Mouse (Mus musculus) heart, embryonic 15.5 days (tissue): Measurements from ENCODE around the gene Defb43. TPM values are rescaled to one million over a fixed set of nuclear protein-coding genes. Genes with fewer than 3 reads are reported as not detected.

Source experiments
- ATAC-seq: fragments of 200-750 bp; cut with Nextera tagmentation; replicated peaks from 2 replicates; pipeline ENCODE4 v1.8.0; 2017; ENCODE audit warnings: low read depth, moderate TSS enrichment; ENCODE audit not compliant: insufficient number of reproducible peaks, insufficient read depth, low FRiP score
- H3K27ac ChIP-seq: fragments of 300-500 bp; sonication (generic); 2 replicates; pipeline ENCODE4 v1.5.1; 2015; ENCODE audit warnings: mild to moderate bottlenecking, inconsistent platforms
- H3K27me3 ChIP-seq: fragments of 300-500 bp; sonication (generic); 2 replicates; pipeline ENCODE4 v1.6.1; 2015; ENCODE audit warnings: inconsistent platforms
- H3K36me3 ChIP-seq: fragments of 300-500 bp; sonication (generic); 2 replicates; pipeline ENCODE4 v1.6.1; 2015; ENCODE audit warnings: mild to moderate bottlenecking, inconsistent platforms
- H3K4me1 ChIP-seq: fragments of 300-500 bp; sonication (generic); replicated peaks from 2 replicates; pipeline ENCODE4 v1.6.1; 2015; ENCODE audit warnings: inconsistent platforms
- H3K4me2 ChIP-seq: fragments of 300-500 bp; sonication (generic); 2 replicates; pipeline ENCODE4 v1.6.1; 2015; ENCODE audit warnings: inconsistent platforms, mild to moderate bottlenecking, moderate library complexity
- H3K4me3 ChIP-seq: fragments of 300-500 bp; sonication (generic); 2 replicates; pipeline ENCODE4 v1.5.1; 2015; ENCODE audit warnings: mild to moderate bottlenecking, inconsistent platforms
- H3K9ac ChIP-seq: fragments of 300-500 bp; sonication (generic); 2 replicates; pipeline ENCODE4 v1.6.1; 2015; ENCODE audit warnings: mild to moderate bottlenecking, inconsistent platforms
- H3K9me3 ChIP-seq: fragments of 300-500 bp; sonication (generic); replicated peaks from 2 replicates; pipeline ENCODE4 v1.6.1; 2016; ENCODE audit warnings: inconsistent platforms
- WGBS: fragments of 180-500 bp; shearing (Covaris S2); methylation state at CpG from one replicate; pipeline ENCODE4 v1.1.7; 2015; ENCODE audit warnings: mixed read lengths; 5-methylcytosine and 5-hydroxymethylcytosine counted together
- polyA plus RNA-seq: library from polyadenylated mRNA; unstranded; fragments of >200 nt; fragmentation: Nextera tagmentation; extraction: Ambion mirVana; gene quantifications from 2 replicates; pipeline ENCODE4 v1.2.1, GENCODE M21; 2015

Gene Defb43
- not detected in 2 replicates for polyA plus RNA-seq

GRCm38 (mm10) chr14:63011471-63011870 is at the start of gene Defb43:
Gene Defb43, plus strand, starts transcription at chr14:63011771.
- Histone ChIP-seq H3K36me3 (no peaks in the 10 kb centered on the region), H3K9ac (no peak within 1 kb of the TSS), H3K4me1 (no peaks in the 10 kb centered on the region), H3K27me3 (no peaks in the 10 kb centered on the region), H3K4me3 (no peak within 1 kb of the TSS), H3K4me2 (no peak within 1 kb of the TSS), H3K9me3 (no peaks in the 10 kb centered on the region), H3K27ac (no peak within 1 kb of the TSS)
- no peak for ATAC-seq
- 88% methylated on average over 5 of the region's 5 CpGs for WGBS

- Histone ChIP-seq H3K36me3 (peaks cover 6% of the 10 kb centered on the region), H3K4me1 (peaks cover 13% of the 10 kb centered on the region), H3K9me3 (no peaks in the 10 kb centered on the region; the same call in 1 of the 2 replicates), H3K4me2 (no peak overlapping the region), H3K4me3 (no peak overlapping the region), H3K9ac (no peak overlapping the region), H3K27me3 (no peaks in the 10 kb centered on the region), H3K27ac (no peak overlapping the region)
- no peak for ATAC-seq
- 78% methylated on average over 4 of the region's 4 CpGs for WGBS
Measured at GRCm38 (mm10) chr14:62963632-62964031, 47.9 kb upstream of the Defb43 start.

GRCm38 (mm10) chr14:62965342-62965741 is 46.2 kb upstream of the Defb43 start:
- 0 out of 2 replicates have a peak overlapping the region, but pooled peaks have one; percentile 34 for H3K9ac ChIP-seq
- H3K9me3 ChIP-seq = no peaks in the 10 kb centered on the region
- H3K27ac ChIP-seq = no peak overlapping the region

GRCm38 (mm10) chr14:62965811-62966520 is 45.6 kb upstream of the Defb43 start:
- no peaks in the 10 kb centered on the region for H3K36me3 ChIP-seq
- H3K27ac ChIP-seq = no peak overlapping the region
- WGBS = 16% methylated on average over 15 of the region's 15 CpGs
- no peak; the same call in 1 of the 2 replicates for ATAC-seq
- peak overlapping the region; percentile 56 for H3K4me2 ChIP-seq
- H3K4me3 ChIP-seq = peak overlapping the region; percentile 37
- no peaks in the 10 kb centered on the region for H3K27me3 ChIP-seq
- H3K4me1 ChIP-seq = peaks cover 13% of the 10 kb centered on the region
- no peaks in the 10 kb centered on the region for H3K9me3 ChIP-seq
- 0 out of 2 replicates have a peak overlapping the region, but pooled peaks have one; percentile 34 for H3K9ac ChIP-seq

More at GRCm38 (mm10) chr14:62965342-62965741, 46.2 kb upstream of the Defb43 start:
- Histone ChIP-seq H3K4me3 (peak overlapping the region; percentile 37; the same call in 1 of the 2 replicates), H3K36me3 (peaks cover 3% of the 10 kb centered on the region; the same call in 1 of the 2 replicates), H3K4me2 (peak overlapping the region; percentile 56), H3K27me3 (no peaks in the 10 kb centered on the region), H3K4me1 (peaks cover 13% of the 10 kb centered on the region)
- peak; percentile 28; the same call in 1 of the 2 replicates for ATAC-seq
- 73% methylated on average over 5 of the region's 5 CpGs for WGBS

GRCm38 (mm10) chr14:62975046-62975445 is 36.5 kb upstream of the Defb43 start:
- Histone ChIP-seq H3K4me2 (no peak overlapping the region), H3K4me1 (no peaks in the 10 kb centered on the region), H3K36me3 (no peaks in the 10 kb centered on the region), H3K27me3 (no peaks in the 10 kb centered on the region), H3K9ac (no peak overlapping the region), H3K4me3 (no peak overlapping the region), H3K9me3 (no peaks in the 10 kb centered on the region), H3K27ac (no peak overlapping the region)
- WGBS = 14% methylated on average over 5 of the region's 5 CpGs
- no peak for ATAC-seq

GRCm38 (mm10) chr14:62979815-62980214 is 31.8 kb upstream of the Defb43 start:
- no peak for ATAC-seq

GRCm38 (mm10) chr14:62984410-62984809 is 27.2 kb upstream of the Defb43 start, which contains the start of gene Defb48:
Gene Defb48, minus strand, starts transcription at chr14:62984510.
- Histone ChIP-seq H3K9ac (no peak within 1 kb of the TSS), H3K9me3 (no peaks in the 10 kb centered on the region), H3K27ac (no peak within 1 kb of the TSS), H3K36me3 (no peaks in the 10 kb centered on the region), H3K4me3 (no peak within 1 kb of the TSS), H3K4me1 (no peaks in the 10 kb centered on the region), H3K27me3 (no peaks in the 10 kb centered on the region), H3K4me2 (no peak within 1 kb of the TSS)
- 51% methylated on average over 1 of the region's 1 CpGs for WGBS
- ATAC-seq = no peak

More at GRCm38 (mm10) chr14:62979815-62980214, 31.8 kb upstream of the Defb43 start:
- Histone ChIP-seq H3K9me3 (no peaks in the 10 kb centered on the region), H3K27ac (no peak overlapping the region), H3K9ac (no peak overlapping the region), H3K4me3 (no peak overlapping the region), H3K4me2 (no peak overlapping the region), H3K27me3 (no peaks in the 10 kb centered on the region), H3K36me3 (no peaks in the 10 kb centered on the region), H3K4me1 (no peaks in the 10 kb centered on the region)
- WGBS = 70% methylated on average over 1 of the region's 1 CpGs

- H3K9me3 ChIP-seq = no peaks in the 10 kb centered on the region
- H3K4me1 ChIP-seq = 0 out of 2 replicates have a peak, but pooled peaks cover 4% of the 10 kb centered on the region
- no peaks in the 10 kb centered on the region for H3K36me3 ChIP-seq
- H3K27ac ChIP-seq = no peak overlapping the region
- no peak overlapping the region for H3K4me3 ChIP-seq
- no peak overlapping the region for H3K9ac ChIP-seq
- no peaks in the 10 kb centered on the region for H3K27me3 ChIP-seq
- no peak for ATAC-seq
- WGBS = 48% methylated on average over 3 of the region's 3 CpGs
- no peak overlapping the region for H3K4me2 ChIP-seq
Measured at GRCm38 (mm10) chr14:62991271-62991670, 20.3 kb upstream of the Defb43 start.

- H3K27ac ChIP-seq = no peak overlapping the region
- H3K9ac ChIP-seq = no peak overlapping the region
- H3K36me3 ChIP-seq = no peaks in the 10 kb centered on the region
- H3K4me3 ChIP-seq = no peak overlapping the region
- no peaks in the 10 kb centered on the region for H3K27me3 ChIP-seq
- H3K9me3 ChIP-seq = no peaks in the 10 kb centered on the region
- 0 out of 2 replicates have a peak, but pooled peaks cover 4% of the 10 kb centered on the region for H3K4me1 ChIP-seq
- ATAC-seq = no peak
- WGBS = 61% methylated on average over 7 of the region's 7 CpGs
- no peak overlapping the region for H3K4me2 ChIP-seq
Measured at GRCm38 (mm10) chr14:62991849-62992510, 19.6 kb upstream of the Defb43 start.

GRCm38 (mm10) chr14:62997777-62998176 is 13.8 kb upstream of the Defb43 start, which contains the start of gene Defb47:
Gene Defb47, plus strand, starts transcription at chr14:62998077.
- H3K9me3 ChIP-seq = no peaks in the 10 kb centered on the region
- WGBS = 83% methylated on average over 8 of the region's 8 CpGs
- H3K4me2 ChIP-seq = no peak within 1 kb of the TSS
- H3K27me3 ChIP-seq = no peaks in the 10 kb centered on the region
- H3K36me3 ChIP-seq = no peaks in the 10 kb centered on the region
- H3K4me3 ChIP-seq = no peak within 1 kb of the TSS
- H3K4me1 ChIP-seq = peaks cover 6% of the 10 kb centered on the region; the same call in 1 of the 2 replicates
- no peak within 1 kb of the TSS for H3K27ac ChIP-seq
- H3K9ac ChIP-seq = no peak within 1 kb of the TSS
- no peak for ATAC-seq

GRCm38 (mm10) chr14:62998977-62999376 is 12.6 kb upstream of the Defb43 start:
- H3K9ac ChIP-seq = no peak overlapping the region
- H3K9me3 ChIP-seq = no peaks in the 10 kb centered on the region
- WGBS = 87% methylated on average over 4 of the region's 4 CpGs

More at GRCm38 (mm10) chr14:62998977-62999376, 12.6 kb upstream of the Defb43 start:
- no peak overlapping the region for H3K4me3 ChIP-seq
- no peak overlapping the region for H3K27ac ChIP-seq
- no peaks in the 10 kb centered on the region for H3K36me3 ChIP-seq
- no peak for ATAC-seq
- H3K4me1 ChIP-seq = peaks cover 11% of the 10 kb centered on the region; the same call in 1 of the 2 replicates
- H3K27me3 ChIP-seq = no peaks in the 10 kb centered on the region
- no peak overlapping the region for H3K4me2 ChIP-seq
